Mouse (Mus musculus) kidney, postnatal 0 days (tissue): ENCODE measurements around the gene Tmem63b. TPM values are rescaled to one million over a fixed set of nuclear protein-coding genes. Genes with fewer than 3 reads are reported as not detected.
"Not testable (repeated sequence)": the region's sequence is repeated elsewhere in the genome, so short reads cannot be mapped to it uniquely, and the experiment has no call there.

Experiments used
- ATAC-seq: fragments of 200-750 bp; cut with Nextera tagmentation; replicated peaks from 2 replicates; pipeline ENCODE4 v1.8.0; 2017; ENCODE audit warnings: low read depth, moderate number of reproducible peaks, moderate TSS enrichment, moderate library complexity; ENCODE audit not compliant: low FRiP score
- DNase-seq: peaks from one replicate; pipeline ENCODE4 v3.0.0-alpha.2; 2016; ENCODE audit warnings: low spot score
- H3K27ac ChIP-seq: fragments of 300-500 bp; sonication (generic); 2 replicates; pipeline ENCODE4 v1.5.1; 2014; ENCODE audit warnings: mild to moderate bottlenecking
- H3K27me3 ChIP-seq: fragments of 300-500 bp; sonication (generic); 2 replicates; pipeline ENCODE4 v1.6.1; 2014; ENCODE audit warnings: low read length, mixed read lengths; ENCODE audit not compliant: insufficient read depth
- H3K36me3 ChIP-seq: fragments of 300-500 bp; sonication (generic); 2 replicates; pipeline ENCODE4 v1.6.1; 2014; ENCODE audit warnings: low read length, mixed read lengths; ENCODE audit not compliant: insufficient read depth
- H3K4me1 ChIP-seq: fragments of 300-500 bp; sonication (generic); replicated peaks from 2 replicates; pipeline ENCODE4 v1.6.1; 2014; ENCODE audit warnings: antibody characterized with exemption, low read length, mixed read lengths; ENCODE audit not compliant: insufficient read depth
- H3K4me2 ChIP-seq: fragments of 300-500 bp; sonication (generic); 2 replicates; pipeline ENCODE4 v1.6.1; 2014; ENCODE audit warnings: mild to moderate bottlenecking, low read length, moderate library complexity, mixed read lengths
- H3K4me3 ChIP-seq: fragments of 300-500 bp; sonication (generic); replicated peaks from 2 replicates; pipeline ENCODE4 v1.5.1; 2014; ENCODE audit warnings: low read depth, low read length
- H3K9ac ChIP-seq: fragments of 300-500 bp; sonication (generic); 2 replicates; pipeline ENCODE4 v1.6.1; 2014; ENCODE audit warnings: low read depth, low read length
- H3K9me3 ChIP-seq: fragments of 300-500 bp; sonication (generic); replicated peaks from 2 replicates; pipeline ENCODE4 v1.6.1; 2016; ENCODE audit warnings: low read length, inconsistent platforms, mixed read lengths
- CTCF ChIP-seq: IDR thresholded peaks from 2 replicates; pipeline ENCODE4 v1.5.1; 2016; ENCODE audit warnings: antibody characterized with exemption, low read depth, mild to moderate bottlenecking, moderate library complexity
- WGBS: fragments of 180-500 bp; shearing (Covaris S2); extraction: QIAGEN DNeasy Blood & Tissue Kit; methylation state at CpG from one replicate; pipeline ENCODE4 v1.1.7; 2014; 5-methylcytosine and 5-hydroxymethylcytosine counted together
- polyA plus RNA-seq: library from polyadenylated mRNA; unstranded; fragments of >200 nt; fragmentation: Nextera tagmentation; extraction: Ambion mirVana; gene quantifications from 2 replicates; pipeline ENCODE4 v1.2.1, GENCODE M21; 2015

The Tmem63b gene
- polyA plus RNA-seq, 1 experiment from 2014 or later: 29.6 TPM

DNA sequence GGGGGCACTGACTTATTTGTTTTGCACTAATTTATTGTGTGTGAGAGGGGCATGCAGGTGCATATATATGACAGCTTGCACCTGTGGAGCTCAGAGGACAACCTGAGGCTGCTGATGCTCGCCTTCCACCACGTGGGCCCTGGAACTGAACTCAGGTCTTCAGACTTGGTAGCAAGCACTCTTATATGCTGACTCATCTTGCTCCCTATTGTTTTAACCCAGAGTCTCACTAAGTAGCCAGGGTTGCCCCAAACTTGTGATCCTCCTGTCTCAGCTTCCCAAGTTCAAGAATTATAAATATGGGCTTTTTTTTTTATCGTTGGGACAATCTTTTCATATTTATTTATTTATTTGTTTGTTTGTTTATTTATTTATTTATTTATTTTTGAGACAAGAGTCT lies 55.7 kb downstream of the Tmem63b start:
- TF ChIP-seq CTCF: no peak
- no peak for ATAC-seq

DNA sequence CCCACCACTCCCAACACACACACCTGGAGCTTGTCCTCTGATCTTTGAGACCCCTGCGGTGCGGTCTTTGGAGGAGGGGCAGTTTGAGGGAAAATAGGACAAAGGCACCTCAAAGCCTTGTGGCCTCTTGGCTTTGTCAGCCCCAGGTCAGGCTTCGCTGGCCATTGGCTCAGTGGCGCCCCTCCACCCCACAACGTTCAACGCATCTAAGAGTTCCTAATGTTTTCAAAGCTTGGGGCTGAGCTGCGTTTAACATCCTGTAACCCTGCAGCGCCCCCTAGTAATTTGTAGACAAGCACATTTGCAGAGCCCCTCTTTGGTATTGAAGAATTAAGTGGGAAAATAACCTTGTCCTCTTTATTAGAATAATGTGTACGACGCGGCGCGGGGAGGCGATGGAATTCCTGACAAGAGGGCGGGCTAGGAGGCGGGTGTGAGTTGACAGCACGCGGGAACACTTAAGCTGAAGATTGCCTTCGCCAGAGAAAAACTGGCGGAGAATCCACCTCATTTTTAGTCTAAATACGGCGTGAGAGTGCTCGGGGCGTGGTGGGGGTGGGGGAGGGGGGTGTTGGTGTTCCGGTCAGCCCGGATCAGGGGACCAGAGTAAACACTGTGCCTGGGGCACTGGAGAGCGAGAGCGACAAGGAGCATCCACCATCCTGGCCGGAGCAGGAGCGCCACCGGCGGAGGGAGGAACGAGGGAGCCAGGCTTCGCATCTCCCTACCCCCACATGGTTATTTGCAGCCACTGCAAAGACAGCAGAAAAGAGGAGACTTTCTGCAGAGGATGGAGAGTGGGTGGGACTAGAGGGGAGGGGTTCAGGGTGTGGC lies 56.6 kb downstream of the Tmem63b start:
- ATAC-seq (peak; percentile 76; the same call in 1 of the 2 replicates), DNase-seq (peak; percentile 95)
- TF ChIP-seq CTCF: peak; percentile 79
- Histone ChIP-seq H3K36me3 (no peaks in the 10 kb centered on the region), H3K9ac (peak overlapping the region; percentile 53), H3K4me1 (peaks cover 12% of the 10 kb centered on the region), H3K4me3 (peak overlapping the region; percentile 26), H3K9me3 (no peaks in the 10 kb centered on the region), H3K27me3 (no peaks in the 10 kb centered on the region), H3K27ac (peak overlapping the region; percentile 74), H3K4me2 (peak overlapping the region; percentile 70)
- WGBS: 2% methylated on average over 34 of the region's 34 CpGs

More for the DNA sequence above, 55.7 kb downstream of the Tmem63b start:
- Histone ChIP-seq H3K27me3 (no peaks in the 10 kb centered on the region), H3K9me3 (no peaks in the 10 kb centered on the region), H3K4me2 (no peak overlapping the region; the same call in 1 of the 2 replicates), H3K27ac (no peak overlapping the region), H3K4me3 (no peak overlapping the region), H3K36me3 (no peaks in the 10 kb centered on the region), H3K4me1 (peaks cover 12% of the 10 kb centered on the region), H3K9ac (0 out of 2 replicates have a peak overlapping the region, but pooled peaks have one; percentile 53)
- 55% methylated on average over 3 of the region's 3 CpGs for WGBS
- no peak for DNase-seq

DNA sequence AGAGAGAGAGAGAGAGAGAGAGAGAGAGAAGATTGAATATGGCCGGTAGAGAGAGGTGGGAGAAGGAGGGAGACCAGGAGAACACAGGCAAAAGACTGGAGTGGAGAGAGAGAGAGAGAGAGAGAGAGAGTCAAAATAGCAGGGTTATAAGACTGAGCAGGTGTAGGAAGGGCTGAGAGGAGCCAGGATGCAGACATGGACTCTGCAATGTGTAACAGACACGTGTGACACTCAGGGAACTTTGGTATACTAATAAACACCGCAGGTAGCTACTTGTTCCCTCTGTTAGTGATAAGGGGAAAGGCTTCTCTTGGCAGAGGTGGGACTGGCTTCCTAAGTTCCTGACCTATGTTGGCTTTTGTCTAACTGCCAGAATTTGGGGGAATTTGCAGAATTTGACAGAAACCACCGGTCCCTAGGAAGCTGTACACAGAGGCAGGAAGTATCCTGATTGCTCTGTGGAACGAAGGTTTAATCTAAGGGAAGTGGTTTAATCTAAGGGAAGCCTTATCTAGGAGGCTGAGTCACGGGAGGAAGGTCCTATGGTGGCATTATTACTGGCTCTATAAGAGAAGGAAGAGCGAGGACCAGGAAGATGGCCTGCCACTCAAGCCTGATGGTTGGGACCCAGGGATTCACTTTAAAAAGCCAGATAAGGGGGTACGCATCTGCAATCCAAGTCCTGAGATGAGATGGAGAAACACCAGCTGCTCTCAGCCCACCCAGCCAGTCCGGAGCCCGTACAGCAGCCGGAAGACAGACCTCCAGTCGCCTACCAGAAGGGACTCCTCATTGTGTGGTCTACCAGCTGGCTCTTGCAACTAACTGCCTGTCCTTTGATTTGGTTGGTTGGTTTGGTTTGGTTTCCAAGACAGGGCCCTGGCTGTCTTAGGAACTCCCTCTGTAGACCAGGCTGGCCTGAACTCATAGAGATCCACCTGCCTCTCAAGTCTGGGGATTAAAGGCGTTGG lies 57.5 kb downstream of the Tmem63b start:
- H3K4me2 ChIP-seq: peak overlapping the region; percentile 70
- no peak overlapping the region for H3K4me3 ChIP-seq
- H3K27ac ChIP-seq: peak overlapping the region; percentile 74; the same call in 1 of the 2 replicates
- 55% methylated on average over 13 of the region's 13 CpGs for whole genome bisulfite sequencing
- TF ChIP-seq CTCF: no peak
- 0 out of 2 replicates have a peak, but pooled peaks have one; percentile 29 for ATAC-seq
- no peaks in the 10 kb centered on the region for H3K27me3 ChIP-seq
- DNase-seq: peak; percentile 80
- peaks cover 12% of the 10 kb centered on the region for H3K4me1 ChIP-seq
- no peaks in the 10 kb centered on the region for H3K36me3 ChIP-seq
- no peaks in the 10 kb centered on the region for H3K9me3 ChIP-seq
- H3K9ac ChIP-seq: peak overlapping the region; percentile 53; the same call in 1 of the 2 replicates

DNA sequence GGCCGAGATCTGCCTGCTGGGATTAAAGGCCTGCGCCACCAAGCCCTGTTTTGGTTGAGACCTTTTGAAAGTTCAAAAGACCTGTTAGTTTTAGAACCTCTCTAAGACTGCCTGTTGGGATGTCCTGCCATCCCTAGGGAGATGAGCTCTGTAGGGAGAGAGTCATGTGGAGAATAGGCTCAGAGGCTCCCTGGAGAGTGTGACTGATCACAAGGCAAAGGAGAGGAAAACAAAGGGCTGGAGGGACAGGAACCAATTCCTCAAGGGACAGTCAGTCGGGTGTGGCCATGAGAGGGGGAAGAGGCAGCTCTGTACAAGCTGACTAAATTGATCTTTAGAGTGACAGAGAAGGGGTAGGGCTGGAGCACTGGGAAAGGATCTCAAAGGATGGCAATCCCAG lies 58.5 kb downstream of the Tmem63b start:
- Histone ChIP-seq H3K27ac (no peak overlapping the region), H3K9me3 (no peaks in the 10 kb centered on the region), H3K4me3 (no peak overlapping the region), H3K27me3 (no peaks in the 10 kb centered on the region), H3K4me2 (no peak overlapping the region), H3K4me1 (peaks cover 12% of the 10 kb centered on the region), H3K36me3 (no peaks in the 10 kb centered on the region), H3K9ac (no peak overlapping the region)
- 60% methylated on average over 3 of the region's 3 CpGs for WGBS
- TF ChIP-seq CTCF: no peak
- no peak for ATAC-seq
- DNase-seq: no peak

DNA sequence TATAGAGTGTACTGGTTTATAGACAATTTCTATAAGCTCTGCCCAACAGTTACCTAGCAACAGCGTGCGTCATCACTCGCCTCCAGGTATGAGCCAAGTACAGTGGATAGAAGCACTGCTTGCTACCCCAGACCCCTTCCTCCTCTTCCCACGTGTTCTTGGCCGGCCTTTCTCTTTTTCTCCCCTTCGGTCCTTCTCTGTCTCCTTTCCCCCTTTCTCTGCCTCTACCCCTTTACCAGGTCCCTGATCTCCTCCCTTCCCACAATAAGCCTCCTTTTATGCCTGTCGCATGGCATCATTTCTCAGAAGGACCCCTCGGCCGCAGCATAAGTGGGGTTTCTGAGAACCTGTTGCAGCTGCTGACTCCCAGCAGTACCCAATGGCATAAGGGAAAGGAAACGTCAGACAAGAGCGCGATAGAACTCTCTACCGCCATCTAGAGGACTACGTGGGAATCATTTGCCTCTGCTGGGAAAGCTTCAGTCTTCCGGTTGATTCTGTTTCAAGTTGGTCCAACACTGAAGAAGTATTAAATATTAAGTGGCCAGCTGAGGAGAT lies 60.0 kb downstream of the Tmem63b start:
- DNase-seq (peak; percentile 96), ATAC-seq (no peak)
- peak; percentile 96 for TF ChIP-seq CTCF
- peaks cover 12% of the 10 kb centered on the region for H3K4me1 ChIP-seq
- no peak overlapping the region for H3K9ac ChIP-seq
- H3K9me3 ChIP-seq: no peaks in the 10 kb centered on the region
- no peak overlapping the region for H3K4me3 ChIP-seq
- 29% methylated on average over 15 of the region's 15 CpGs for WGBS
- H3K27ac ChIP-seq: no peak overlapping the region
- no peaks in the 10 kb centered on the region for H3K36me3 ChIP-seq
- no peaks in the 10 kb centered on the region for H3K27me3 ChIP-seq
- no peak overlapping the region for H3K4me2 ChIP-seq

DNA sequence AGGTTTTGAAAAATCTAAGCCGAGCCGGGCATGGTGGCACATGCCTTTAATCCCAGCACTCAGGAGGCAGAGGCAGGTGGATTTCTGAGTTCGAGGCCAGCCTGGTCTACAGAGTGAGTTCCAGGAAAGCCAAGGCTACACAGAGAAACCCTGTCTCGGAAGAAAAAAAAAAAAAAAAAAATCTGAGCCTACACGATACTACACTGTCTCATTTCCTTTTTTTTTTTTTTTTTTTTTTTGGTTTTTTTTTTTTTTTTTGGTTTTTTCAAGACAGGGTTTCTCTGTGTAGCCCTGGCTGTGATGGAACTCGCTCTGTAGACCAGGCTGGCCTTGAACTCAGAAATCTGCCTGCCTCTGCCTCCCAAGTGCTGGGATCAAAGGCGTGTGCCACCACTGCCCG lies 63.3 kb downstream of the Tmem63b start:
- H3K36me3 ChIP-seq, H3K4me3 ChIP-seq, ATAC-seq, H3K27ac ChIP-seq, DNase-seq, H3K27me3 ChIP-seq, H3K9ac ChIP-seq, H3K9me3 ChIP-seq, H3K4me2 ChIP-seq: not testable (repeated sequence)
- H3K4me1 ChIP-seq: peaks cover 17% of the 10 kb centered on the region
- WGBS: 91% methylated on average over 8 of the region's 8 CpGs
